Mouse (Mus musculus) spleen, adult 2 months (tissue): ENCODE results near the gene Isl1.

ENCODE experiments used
- CTCF ChIP-seq: fragments of 200-500 bp; IDR thresholded peaks from 2 replicates; pipeline ENCODE4 v1.5.1; 2011; ENCODE audit warnings: mild to moderate bottlenecking, inconsistent platforms; ENCODE audit not compliant: insufficient read depth, insufficient read length, insufficient replicate concordance; ENCODE audit errors: extremely low read depth
- POLR2A ChIP-seq: fragments of 200-500 bp; IDR thresholded peaks from 2 replicates; pipeline ENCODE4 v1.6.1; 2011; ENCODE audit warnings: low read depth, low read length, inconsistent platforms

- no peak for TF ChIP-seq POLR2A
- no peak for TF ChIP-seq CTCF
Measured at GRCm38 (mm10) chr13:116306591-116306990, 2.9 kb downstream of the Isl1 start.
